Mouse (Mus musculus): ENCODE data around the gene Fam173a.
"Not testable (repeated sequence)": the region's sequence is repeated elsewhere in the genome, so short reads cannot be mapped to it uniquely, and the experiment has no call there.

Fam173a gene

DNA sequence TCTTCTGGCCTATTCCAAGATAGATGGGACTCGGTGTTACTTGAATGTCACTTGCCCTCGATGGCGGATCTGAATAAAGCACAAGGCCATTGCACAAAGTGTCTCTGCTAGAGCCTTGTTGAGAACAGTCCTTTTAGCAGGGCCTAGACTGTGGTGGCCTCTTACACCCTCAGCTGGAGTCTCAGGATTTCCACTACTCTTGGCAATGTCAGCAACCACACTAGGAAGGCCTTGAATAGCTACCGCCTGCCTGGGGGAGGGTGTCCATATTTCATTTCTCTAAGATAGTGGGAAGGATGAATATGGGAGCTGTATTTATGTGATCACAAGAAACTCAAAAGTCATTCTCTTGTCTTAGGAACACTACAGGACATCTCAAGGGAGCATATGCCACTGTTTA, 44.5 kb downstream of the Fam173a start:
- no peaks in the 10 kb centered on the region for H3K36me3 ChIP-seq (ENCODE audit: control insufficient read depth, insufficient read depth, low read length, poor library complexity, severe bottlenecking)
- DNase-seq (ENCODE audit: low read depth, low spot score) = no peak
- no peaks in the 10 kb centered on the region for H3K27me3 ChIP-seq (ENCODE audit: control insufficient read depth, insufficient read depth, low read length, poor library complexity, severe bottlenecking)

DNA sequence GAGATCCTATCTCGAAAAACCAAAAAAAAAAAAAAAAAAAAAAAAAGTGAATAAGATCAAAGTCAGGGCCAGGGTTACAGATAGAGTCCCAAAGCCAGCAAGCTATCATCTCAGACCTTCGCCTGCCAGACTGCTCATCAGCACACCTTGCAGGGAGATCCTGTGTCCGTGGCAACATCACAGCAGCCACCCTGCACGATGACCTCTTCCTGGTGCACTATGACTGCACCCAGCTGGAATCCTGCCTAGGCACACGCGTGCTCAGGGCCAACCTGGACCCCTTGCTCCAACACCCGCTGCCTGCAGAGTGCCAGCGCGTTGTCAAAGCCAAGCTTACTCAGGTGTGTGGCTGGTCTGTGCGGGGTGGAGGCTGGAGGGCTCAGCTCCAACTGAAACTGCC, 48.4 kb downstream of the Fam173a start:
- Histone ChIP-seq H3K27me3 (ENCODE audit: control insufficient read depth, insufficient read depth, low read length, poor library complexity, severe bottlenecking) (no peaks in the 10 kb centered on the region), H3K36me3 (ENCODE audit: control insufficient read depth, insufficient read depth, low read length, poor library complexity, severe bottlenecking) (no peaks in the 10 kb centered on the region)
- DNase-seq (ENCODE audit: low read depth, low spot score) = no peak

- H3K27me3 ChIP-seq (ENCODE audit: control insufficient read depth, insufficient read depth, low read length, poor library complexity, severe bottlenecking) = no peaks in the 10 kb centered on the region
- no peak for DNase-seq (ENCODE audit: low read depth, low spot score)
- no peaks in the 10 kb centered on the region for H3K36me3 ChIP-seq (ENCODE audit: control insufficient read depth, insufficient read depth, low read length, poor library complexity, severe bottlenecking)
Measured at GRCm38 (mm10) chr17:25743831-25744230, 48.9 kb downstream of the Fam173a start.

GRCm38 (mm10) chr17:25741471-25741870, 51.2 kb downstream of the Fam173a start:
- not testable (repeated sequence) for H3K36me3 ChIP-seq (ENCODE audit: control insufficient read depth, insufficient read depth, low read length, poor library complexity, severe bottlenecking); H3K27me3 ChIP-seq (ENCODE audit: control insufficient read depth, insufficient read depth, low read length, poor library complexity, severe bottlenecking); DNase-seq (ENCODE audit: low read depth, low spot score)
